In genomic region chr6:21609381-21610059, GRCm38 (mm10) we compare ENCODE assay signal across 12 mouse cellular contexts.
"Had no signal": no experiment of that assay in that cellular context is flagged by ENCODE, and none has a peak within 500 bp of the region (broad histone marks: within the 10 kb centered on the region; RNA-seq: fewer than 3 reads in every experiment).

No protein-coding gene starts in this region.

- H3K4me2 ChIP-seq: limb, embryonic 12.5 days had no signal

- H3K9me3 ChIP-seq: limb, embryonic 12.5 days had no signal

- H3K27ac ChIP-seq: kidney, postnatal 0 days; limb, embryonic 12.5 days; liver, embryonic 14.5 days; stomach, postnatal 0 days had no signal

- DNase-seq: kidney, adult 9 months; kidney, postnatal 36 days; layer of hippocampus, adult 9-11 months; layer of hippocampus, postnatal 36 days; lung, adult 18-20 months; thymus, postnatal 14 days had no signal

- ATAC-seq: inflammation-experienced regulatory T-cells, adult 6 months; intestine, postnatal 0 days had no signal

- H3K9ac ChIP-seq: limb, embryonic 12.5 days; liver, embryonic 14.5 days had no signal

- H3K27me3 ChIP-seq: limb, embryonic 12.5 days had no signal

- H3K36me3 ChIP-seq: limb, embryonic 12.5 days had no signal

- H3K4me3 ChIP-seq: limb, embryonic 12.5 days had no signal

- H3K4me1 ChIP-seq: limb, embryonic 12.5 days had no signal
